Mouse (Mus musculus) heart, embryonic 11.5 days (tissue): ENCODE measurements around the gene Tns1. TPM values are rescaled to one million over a fixed set of nuclear protein-coding genes. Genes with fewer than 3 reads are reported as not detected.
"Not testable (repeated sequence)": the region's sequence is repeated elsewhere in the genome, so short reads cannot be mapped to it uniquely, and the experiment has no call there.

Experiments used
- ATAC-seq: fragments of 200-750 bp; cut with Nextera tagmentation; replicated peaks from 2 replicates; pipeline ENCODE4 v1.8.0; 2017; ENCODE audit warnings: moderate library complexity; ENCODE audit not compliant: insufficient number of reproducible peaks, low FRiP score, low TSS enrichment
- H3K27ac ChIP-seq: fragments of 300-500 bp; sonication (generic); 2 replicates; pipeline ENCODE4 v1.5.1; 2014; ENCODE audit warnings: mild to moderate bottlenecking, low read depth, low read length
- H3K27me3 ChIP-seq: fragments of 300-500 bp; sonication (generic); 2 replicates; pipeline ENCODE4 v1.6.1; 2014; ENCODE audit warnings: mild to moderate bottlenecking, low read length, mixed read lengths; ENCODE audit not compliant: control insufficient read depth, insufficient read depth
- H3K36me3 ChIP-seq: fragments of 300-500 bp; sonication (generic); 2 replicates; pipeline ENCODE4 v1.6.1; 2014; ENCODE audit warnings: mild to moderate bottlenecking, low read length, moderate library complexity, mixed read lengths; ENCODE audit not compliant: control insufficient read depth, insufficient read depth
- H3K4me1 ChIP-seq: fragments of 300-500 bp; sonication (generic); 2 replicates; pipeline ENCODE4 v1.6.1; 2014; ENCODE audit warnings: low read length; ENCODE audit not compliant: control insufficient read depth, insufficient read depth
- H3K4me2 ChIP-seq: fragments of 300-500 bp; sonication (generic); 2 replicates; pipeline ENCODE4 v1.6.1; 2014; ENCODE audit warnings: mild to moderate bottlenecking, moderate library complexity
- H3K4me3 ChIP-seq: fragments of 300-500 bp; sonication (generic); 2 replicates; pipeline ENCODE4 v1.5.1; 2014; ENCODE audit warnings: low read depth, low read length
- H3K9ac ChIP-seq: fragments of 300-500 bp; sonication (generic); 2 replicates; pipeline ENCODE4 v1.6.1; 2014; ENCODE audit warnings: mild to moderate bottlenecking, low read depth, low read length, moderate library complexity
- H3K9me3 ChIP-seq: fragments of 300-500 bp; sonication (generic); replicated peaks from 2 replicates; pipeline ENCODE4 v1.6.1; 2016; ENCODE audit warnings: low read length; ENCODE audit not compliant: control insufficient read depth
- WGBS: fragments of 180-500 bp; shearing (Covaris S2); extraction: QIAGEN DNeasy Blood & Tissue Kit; methylation state at CpG from one replicate; pipeline ENCODE4 v1.1.7; 2014; ENCODE audit not compliant: insufficient replicate concordance; 5-methylcytosine and 5-hydroxymethylcytosine counted together
- polyA plus RNA-seq: library from polyadenylated mRNA; unstranded; fragments of >200 nt; fragmentation: Nextera tagmentation; extraction: Ambion mirVana; gene quantifications from 2 replicates; pipeline ENCODE4 v1.2.1, GENCODE M21; 2014

Gene Tns1
- 71.9 and 75.6 TPM in 2 replicates for polyA plus RNA-seq

GRCm38 (mm10) chr1:74124021-74124981 lies at the start of gene Tns1:
Gene Tns1 (minus strand): TSS chr1:74124449.
- H3K9me3 ChIP-seq: no peaks in the 10 kb centered on the region
- 0 out of 2 replicates have a peak within 1 kb of the TSS, but pooled peaks have one; percentile 22 for H3K27ac ChIP-seq
- peak within 1 kb of the TSS; percentile 60 for H3K4me3 ChIP-seq
- H3K27me3 ChIP-seq: peaks cover 32% of the 10 kb centered on the region
- peak; percentile 63 for ATAC-seq
- H3K4me2 ChIP-seq: peak within 1 kb of the TSS; percentile 96
- peak within 1 kb of the TSS; percentile 73 for H3K9ac ChIP-seq
- H3K36me3 ChIP-seq: no peaks in the 10 kb centered on the region
- 1% methylated on average over 84 of the region's 84 CpGs for WGBS
- H3K4me1 ChIP-seq: peaks cover 17% of the 10 kb centered on the region

- no peak for ATAC-seq
- H3K9me3 ChIP-seq: no peaks in the 10 kb centered on the region
- no peaks in the 10 kb centered on the region for H3K36me3 ChIP-seq
- H3K9ac ChIP-seq: no peak overlapping the region
- H3K27ac ChIP-seq: no peak overlapping the region
- H3K4me3 ChIP-seq: no peak overlapping the region
- H3K4me2 ChIP-seq: no peak overlapping the region
- H3K4me1 ChIP-seq: no peaks in the 10 kb centered on the region
- 52% methylated on average over 3 of the region's 3 CpGs for WGBS
- H3K27me3 ChIP-seq: no peaks in the 10 kb centered on the region
Measured at GRCm38 (mm10) chr1:74172722-74173121, 48.5 kb upstream of the Tns1 start.

GRCm38 (mm10) chr1:74169721-74170120 lies 45.5 kb upstream of the Tns1 start:
- Histone ChIP-seq H3K9me3 (no peaks in the 10 kb centered on the region), H3K27me3 (no peaks in the 10 kb centered on the region), H3K9ac (no peak overlapping the region), H3K4me1 (no peaks in the 10 kb centered on the region), H3K4me3 (no peak overlapping the region), H3K27ac (no peak overlapping the region), H3K36me3 (no peaks in the 10 kb centered on the region), H3K4me2 (no peak overlapping the region)
- no peak for ATAC-seq
- 81% methylated on average over 3 of the region's 3 CpGs for WGBS

GRCm38 (mm10) chr1:74167136-74167535 lies 42.9 kb upstream of the Tns1 start:
- 73% methylated on average over 5 of the region's 5 CpGs for WGBS
- no peak overlapping the region for H3K4me2 ChIP-seq
- ATAC-seq: no peak
- no peaks in the 10 kb centered on the region for H3K27me3 ChIP-seq
- no peak overlapping the region for H3K9ac ChIP-seq
- no peak overlapping the region for H3K27ac ChIP-seq
- no peak overlapping the region for H3K4me3 ChIP-seq
- no peaks in the 10 kb centered on the region for H3K4me1 ChIP-seq
- no peaks in the 10 kb centered on the region for H3K36me3 ChIP-seq
- H3K9me3 ChIP-seq: no peaks in the 10 kb centered on the region

- Histone ChIP-seq H3K36me3 (no peaks in the 10 kb centered on the region), H3K27ac (no peak overlapping the region), H3K9me3 (no peaks in the 10 kb centered on the region), H3K27me3 (no peaks in the 10 kb centered on the region), H3K4me1 (peaks cover 7% of the 10 kb centered on the region), H3K9ac (no peak overlapping the region), H3K4me2 (no peak overlapping the region), H3K4me3 (no peak overlapping the region)
- no peak for ATAC-seq
- WGBS: 52% methylated on average over 2 of the region's 2 CpGs
Measured at GRCm38 (mm10) chr1:74160036-74160435, 35.8 kb upstream of the Tns1 start.

DNA sequence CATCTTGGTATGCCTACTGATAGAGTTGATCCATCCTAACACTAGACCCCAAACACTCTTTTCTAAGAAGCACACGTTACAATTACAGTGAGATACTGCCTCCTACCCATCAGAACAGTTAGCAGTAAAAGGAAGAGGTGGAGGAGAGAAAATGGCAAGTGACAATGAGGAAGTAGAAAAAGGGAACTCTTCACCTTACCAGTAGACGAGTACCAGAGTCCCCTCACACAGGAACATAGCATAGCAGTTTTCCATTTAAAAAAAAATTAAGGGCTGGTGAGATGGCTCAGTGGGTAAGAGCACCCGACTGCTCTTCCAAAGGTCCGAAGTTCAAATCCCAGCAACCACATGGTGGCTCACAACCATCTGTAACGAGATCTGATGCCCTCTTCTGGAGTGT lies 35.4 kb upstream of the Tns1 start:
- H3K36me3 ChIP-seq, H3K27me3 ChIP-seq, H3K4me2 ChIP-seq, H3K9ac ChIP-seq, H3K4me3 ChIP-seq, H3K4me1 ChIP-seq, ATAC-seq, H3K27ac ChIP-seq, H3K9me3 ChIP-seq: not testable (repeated sequence)
- WGBS: 76% methylated on average over 4 of the region's 5 CpGs

GRCm38 (mm10) chr1:74156381-74156910 lies 32.2 kb upstream of the Tns1 start:
- H3K9me3 ChIP-seq: no peaks in the 10 kb centered on the region
- H3K4me3 ChIP-seq: no peak overlapping the region
- H3K4me1 ChIP-seq: peaks cover 10% of the 10 kb centered on the region
- no peaks in the 10 kb centered on the region for H3K36me3 ChIP-seq
- WGBS: 52% methylated on average over 14 of the region's 14 CpGs
- no peak for ATAC-seq
- H3K9ac ChIP-seq: 0 out of 2 replicates have a peak overlapping the region, but pooled peaks have one; percentile 3
- H3K27ac ChIP-seq: peak overlapping the region; percentile 79
- peak overlapping the region; percentile 24 for H3K4me2 ChIP-seq
- no peaks in the 10 kb centered on the region for H3K27me3 ChIP-seq

GRCm38 (mm10) chr1:74155435-74156012 lies 31.3 kb upstream of the Tns1 start:
- no peaks in the 10 kb centered on the region for H3K27me3 ChIP-seq
- no peak overlapping the region for H3K9ac ChIP-seq
- peaks cover 13% of the 10 kb centered on the region for H3K4me1 ChIP-seq
- no peaks in the 10 kb centered on the region for H3K9me3 ChIP-seq
- H3K36me3 ChIP-seq: no peaks in the 10 kb centered on the region
- no peak overlapping the region for H3K27ac ChIP-seq
- 85% methylated on average over 6 of the region's 6 CpGs for WGBS
- H3K4me3 ChIP-seq: no peak overlapping the region
- ATAC-seq: no peak
- no peak overlapping the region for H3K4me2 ChIP-seq
